Mouse (Mus musculus) testis, adult 2 months (tissue): ENCODE results near the gene Zfp64.

Experiments
- CTCF ChIP-seq: fragments of 200-500 bp; IDR thresholded peaks from 2 replicates; pipeline ENCODE4 v1.5.1; 2012; ENCODE audit warnings: low read depth, mild to moderate bottlenecking, inconsistent platforms, low read length, moderate library complexity; ENCODE audit not compliant: control insufficient read depth, insufficient read depth, insufficient replicate concordance
- POLR2A ChIP-seq: fragments of 200-500 bp; IDR thresholded peaks from 2 replicates; pipeline ENCODE4 v1.6.1; 2012; ENCODE audit warnings: low read depth, mild to moderate bottlenecking, inconsistent platforms, low read length, moderate library complexity; ENCODE audit not compliant: control insufficient read depth

DNA sequence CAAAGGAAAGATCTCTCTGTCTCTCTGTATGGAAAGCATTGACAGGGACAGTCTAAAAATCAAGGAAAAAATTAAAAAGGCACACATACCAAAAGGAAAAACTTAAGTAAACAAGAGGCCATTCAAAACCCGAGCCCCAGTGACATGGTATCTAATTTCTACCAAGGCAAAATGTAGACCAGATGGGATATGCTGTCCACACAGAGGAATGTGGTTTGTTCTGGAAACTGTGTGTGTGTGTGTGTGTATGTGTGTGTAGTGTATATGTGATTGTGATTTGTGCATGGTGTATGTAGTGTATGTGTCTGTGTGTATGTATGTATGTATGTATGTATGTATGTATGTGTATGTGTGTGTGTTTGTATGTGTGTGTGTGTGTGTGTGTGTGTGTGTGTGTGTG is 100.6 kb downstream of the Zfp64 start:
- TF ChIP-seq CTCF (no peak), POLR2A (no peak)
